Mouse (Mus musculus) heart, adult 2 months (tissue): ENCODE measurements at regions not wholly inside any gene's neighbourhood (a gene's known extent, or its start where the extent isn't known, plus 50 kb on each side); places are given as distances from the start of the nearest gene placed in this dataset.

Experiments
- DNase-seq, 2 experiments: peaks; one replicate each; pipeline ENCODE4 v3.0.0; 2021
- H3K27ac ChIP-seq: fragments of 200-600 bp; 2 replicates; pipeline ENCODE4 v1.8.1; 2022
- H3K27me3 ChIP-seq: fragments of 200-500 bp; 2 replicates; pipeline ENCODE4 v1.6.1; 2012; ENCODE audit warnings: mild to moderate bottlenecking, low read length, inconsistent platforms, mixed read lengths; ENCODE audit not compliant: control insufficient read depth, insufficient read depth
- H3K36me3 ChIP-seq: fragments of 200-500 bp; 2 replicates; pipeline ENCODE4 v1.6.1; 2012; ENCODE audit warnings: low read length, inconsistent platforms; ENCODE audit not compliant: control insufficient read depth, insufficient read depth
- H3K4me1 ChIP-seq: fragments of 200-500 bp; 2 replicates; pipeline ENCODE4 v1.6.1; 2011; ENCODE audit warnings: low read length; ENCODE audit not compliant: control insufficient read depth, insufficient read depth
- H3K4me3 ChIP-seq: fragments of 200-600 bp; 2 replicates; pipeline ENCODE4 v1.8.1; 2022
- H3K79me2 ChIP-seq: fragments of 200-500 bp; replicated peaks from 2 replicates; pipeline ENCODE4 v1.6.1; 2012; ENCODE audit warnings: mild to moderate bottlenecking, inconsistent platforms, low read length, moderate library complexity, mixed read lengths; ENCODE audit not compliant: control insufficient read depth, insufficient read depth
- H3K9ac ChIP-seq: fragments of 200-500 bp; 2 replicates; pipeline ENCODE4 v1.6.1; 2012; ENCODE audit warnings: low read depth, mild to moderate bottlenecking, control low read depth, inconsistent platforms, low read length, mixed read lengths
- CTCF ChIP-seq: fragments of 200-600 bp; IDR thresholded peaks from 2 replicates; pipeline ENCODE4 v1.8.1; 2022; ENCODE audit warnings: antibody characterized with exemption, mild to moderate bottlenecking, moderate library complexity
- EP300 ChIP-seq: fragments of 200-500 bp; IDR thresholded peaks from 2 replicates; pipeline ENCODE4 v1.6.1; 2011; ENCODE audit warnings: low read depth, low read length, control low read depth; ENCODE audit not compliant: insufficient read depth
- POLR2A ChIP-seq: fragments of 200-500 bp; IDR thresholded peaks from 2 replicates; pipeline ENCODE4 v1.6.1; 2011; ENCODE audit warnings: mild to moderate bottlenecking, low read depth, low read length, control low read depth; ENCODE audit not compliant: insufficient read depth
- WGBS: fragments of 180-500 bp; shearing (Covaris S2); methylation state at CpG from one replicate; pipeline ENCODE4 v1.1.7; 2018; 5-methylcytosine and 5-hydroxymethylcytosine counted together
- intact Hi-C: fragments of 180-260 bp; cut with DNase I; formaldehyde crosslinking; loops from one replicate; pipeline ENCODE4 v1.15.1; 2025

GRCm38 (mm10) chr3:147966827-147967226, 1023.5 kb downstream of the Adgrl2 start:
- intact Hi-C loops: no loop called here
- Histone ChIP-seq H3K36me3 (no peaks in the 10 kb centered on the region), H3K4me3 (no peak overlapping the region), H3K4me1 (no peaks in the 10 kb centered on the region), H3K79me2 (no peaks in the 10 kb centered on the region), H3K27me3 (no peaks in the 10 kb centered on the region), H3K9ac (no peak overlapping the region), H3K27ac (no peak overlapping the region)
- no peak for DNase-seq
- no peak for TF ChIP-seq EP300
- no peak for TF ChIP-seq CTCF
- no peak for TF ChIP-seq POLR2A
- 89% methylated on average over 8 of the region's 8 CpGs for WGBS

- no peak overlapping the region for H3K4me3 ChIP-seq
- H3K9ac ChIP-seq: no peak overlapping the region
- no peaks in the 10 kb centered on the region for H3K27me3 ChIP-seq
- 52% methylated on average over 12 of the region's 12 CpGs for WGBS
- TF ChIP-seq POLR2A: no peak
- TF ChIP-seq EP300: no peak
- TF ChIP-seq CTCF: no peak
- no peak overlapping the region for H3K27ac ChIP-seq
- no peaks in the 10 kb centered on the region for H3K79me2 ChIP-seq
- no peak for DNase-seq
- no peaks in the 10 kb centered on the region for H3K4me1 ChIP-seq
- intact Hi-C loops: no loop called here
- H3K36me3 ChIP-seq: no peaks in the 10 kb centered on the region
These were observed 1024.0 kb downstream of the Adgrl2 start for GRCm38 (mm10) chr3:147966379-147966778.

- no peak for DNase-seq
- intact Hi-C loops: no loop called here
- no peaks in the 10 kb centered on the region for H3K36me3 ChIP-seq
- H3K4me3 ChIP-seq: no peak overlapping the region
- no peaks in the 10 kb centered on the region for H3K79me2 ChIP-seq
- WGBS: 61% methylated on average over 13 of the region's 13 CpGs
- H3K27ac ChIP-seq: no peak overlapping the region
- H3K9ac ChIP-seq: no peak overlapping the region
- no peak for TF ChIP-seq CTCF
- TF ChIP-seq POLR2A: no peak
- TF ChIP-seq EP300: no peak
- H3K27me3 ChIP-seq: no peaks in the 10 kb centered on the region
- H3K4me1 ChIP-seq: no peaks in the 10 kb centered on the region
These were observed 1026.5 kb downstream of the Adgrl2 start for GRCm38 (mm10) chr3:147963698-147964476.

- H3K36me3 ChIP-seq: no peaks in the 10 kb centered on the region
- peak overlapping the region; percentile 30; the same call in 1 of the 2 replicates for H3K9ac ChIP-seq
- no peak overlapping the region; the same call in 1 of the 2 replicates for H3K4me3 ChIP-seq
- H3K4me1 ChIP-seq: no peaks in the 10 kb centered on the region
- H3K27ac ChIP-seq: no peak overlapping the region
- TF ChIP-seq CTCF (no peak), EP300 (no peak), POLR2A (no peak)
- no peak for DNase-seq
- 56% methylated on average over 13 of the region's 13 CpGs for WGBS
- H3K27me3 ChIP-seq: no peaks in the 10 kb centered on the region
- intact Hi-C loops: no loop called here
- no peaks in the 10 kb centered on the region for H3K79me2 ChIP-seq
These were observed 1042.2 kb downstream of the Adgrl2 start for GRCm38 (mm10) chr3:147948041-147948592.

- intact Hi-C loops: no loop called here
- Histone ChIP-seq H3K27ac (no peak overlapping the region), H3K4me1 (no peaks in the 10 kb centered on the region), H3K79me2 (no peaks in the 10 kb centered on the region), H3K9ac (no peak overlapping the region), H3K27me3 (no peaks in the 10 kb centered on the region), H3K4me3 (no peak overlapping the region), H3K36me3 (no peaks in the 10 kb centered on the region)
- TF ChIP-seq CTCF (no peak), EP300 (no peak), POLR2A (no peak)
- DNase-seq: no peak
- 65% methylated on average over 4 of the region's 4 CpGs for WGBS
These were observed 1047.0 kb downstream of the Adgrl2 start for GRCm38 (mm10) chr3:147943314-147943713.

- intact Hi-C loops: no loop called here
- TF ChIP-seq CTCF (no peak), EP300 (no peak), POLR2A (no peak)
These were observed 1059.5 kb downstream of the Adgrl2 start for GRCm38 (mm10) chr3:147930811-147931251.

More at GRCm38 (mm10) chr3:147930811-147931251, 1059.5 kb downstream of the Adgrl2 start:
- Histone ChIP-seq H3K27me3 (no peaks in the 10 kb centered on the region), H3K4me3 (no peak overlapping the region), H3K9ac (no peak overlapping the region), H3K36me3 (no peaks in the 10 kb centered on the region), H3K79me2 (no peaks in the 10 kb centered on the region), H3K27ac (no peak overlapping the region), H3K4me1 (no peaks in the 10 kb centered on the region)
- DNase-seq: no peak
- 54% methylated on average over 6 of the region's 6 CpGs for WGBS
